Mouse (Mus musculus): ENCODE results near the gene Ptges2.

The Ptges2 gene

GRCm38 (mm10) chr2:32374191-32374590 lies 21.5 kb upstream of the Ptges2 start:
- CTCF ChIA-PET: no interaction called here

GRCm38 (mm10) chr2:32375317-32375940 lies 20.3 kb upstream of the Ptges2 start:
- CTCF ChIA-PET: interaction anchor here (0.6 kb wide), 1 partner anchor 15 kb away, joined by 3 read pairs; no protein-coding TSS in a partner anchor

- CTCF ChIA-PET: no interaction called here
Observed at GRCm38 (mm10) chr2:32376963-32377362, 18.7 kb upstream of the Ptges2 start.

- CTCF ChIA-PET: no interaction called here
Observed at GRCm38 (mm10) chr2:32380001-32380500, 15.6 kb upstream of the Ptges2 start.

- CTCF ChIA-PET: no interaction called here
Observed at GRCm38 (mm10) chr2:32381141-32381774, 14.4 kb upstream of the Ptges2 start.

GRCm38 (mm10) chr2:32381775-32382223 lies 13.9 kb upstream of the Ptges2 start, which contains the start of gene 1110008P14Rik:
TSS of gene 1110008P14Rik (minus strand) at chr2:32381938.
- CTCF ChIA-PET: no interaction called here

- CTCF ChIA-PET: no interaction called here
Observed at GRCm38 (mm10) chr2:32382689-32383088, 13.0 kb upstream of the Ptges2 start.

- CTCF ChIA-PET: no interaction called here
Observed at GRCm38 (mm10) chr2:32387706-32388490, 7.8 kb upstream of the Ptges2 start, which contains the start of gene Lcn2. TSS of gene Lcn2 (minus strand) at chr2:32388252.

GRCm38 (mm10) chr2:32389157-32389556 lies 6.5 kb upstream of the Ptges2 start:
- CTCF ChIA-PET: no interaction called here

GRCm38 (mm10) chr2:32390871-32391270 lies 4.8 kb upstream of the Ptges2 start:
- CTCF ChIA-PET: no interaction called here

GRCm38 (mm10) chr2:32392063-32392462 lies 3.6 kb upstream of the Ptges2 start:
- CTCF ChIA-PET: no interaction called here

- CTCF ChIA-PET: interaction anchor here (0.6 to 0.7 kb wide), 2 partner anchors 165 to 386 kb away, joined by 4 to 5 read pairs; no protein-coding TSS in a partner anchor
Observed at GRCm38 (mm10) chr2:32394973-32395372, 723 bp upstream of the Ptges2 start.

- CTCF ChIA-PET: interaction anchor here (1.3 kb wide), 1 partner anchor 15 kb away, joined by 5 read pairs; no protein-coding TSS in a partner anchor
Observed at GRCm38 (mm10) chr2:32395946-32396621, 388 bp downstream of the Ptges2 start.

GRCm38 (mm10) chr2:32396695-32397094 lies 999 bp downstream of the Ptges2 start:
- CTCF ChIA-PET: interaction anchor here (0.6 to 1.3 kb wide), 2 partner anchors 9 to 14 kb away, joined by 3 to 5 read pairs; no protein-coding TSS in a partner anchor

GRCm38 (mm10) chr2:32404663-32405062 lies 9.0 kb downstream of the Ptges2 start:
- CTCF ChIA-PET: interaction anchor here (0.6 to 1.4 kb wide), 5 partner anchors 47 to 273 kb away, joined by 3 to 13 read pairs (median 4); partner anchors contain the start of gene Slc25a25

GRCm38 (mm10) chr2:32407144-32407824 lies 11.6 kb downstream of the Ptges2 start:
- CTCF ChIA-PET: interaction anchor here (0.6 kb wide), 1 partner anchor 15 kb away, joined by 4 read pairs; no protein-coding TSS in a partner anchor

- CTCF ChIA-PET: no interaction called here
Observed at GRCm38 (mm10) chr2:32408429-32409424, 13.0 kb downstream of the Ptges2 start.

- CTCF ChIA-PET: interaction anchor here (1.3 kb wide), 1 partner anchor 15 kb away, joined by 5 read pairs; no protein-coding TSS in a partner anchor
Observed at GRCm38 (mm10) chr2:32411407-32411806, 15.7 kb downstream of the Ptges2 start.

GRCm38 (mm10) chr2:32412742-32413531 lies 17.2 kb downstream of the Ptges2 start:
- CTCF ChIA-PET: no interaction called here
